Mouse (Mus musculus) heart, adult 2 months (tissue): Measurements from ENCODE around the gene 4921517D22Rik. TPM values are rescaled to one million over a fixed set of nuclear protein-coding genes. Genes with fewer than 3 reads are reported as not detected.
A peak's percentile ranks its signal among the peaks of the same experiment; 100 is the strongest.

ENCODE experiments used
- DNase-seq, 2 experiments: peaks; one replicate each; pipeline ENCODE4 v3.0.0; 2021
- H3K27ac ChIP-seq: fragments of 200-600 bp; 2 replicates; pipeline ENCODE4 v1.8.1; 2022
- H3K27me3 ChIP-seq: fragments of 200-500 bp; 2 replicates; pipeline ENCODE4 v1.6.1; 2012; ENCODE audit warnings: mild to moderate bottlenecking, low read length, inconsistent platforms, mixed read lengths; ENCODE audit not compliant: control insufficient read depth, insufficient read depth
- H3K36me3 ChIP-seq: fragments of 200-500 bp; 2 replicates; pipeline ENCODE4 v1.6.1; 2012; ENCODE audit warnings: low read length, inconsistent platforms; ENCODE audit not compliant: control insufficient read depth, insufficient read depth
- H3K4me1 ChIP-seq: fragments of 200-500 bp; 2 replicates; pipeline ENCODE4 v1.6.1; 2011; ENCODE audit warnings: low read length; ENCODE audit not compliant: control insufficient read depth, insufficient read depth
- H3K4me3 ChIP-seq: fragments of 200-600 bp; 2 replicates; pipeline ENCODE4 v1.8.1; 2022
- H3K79me2 ChIP-seq: fragments of 200-500 bp; replicated peaks from 2 replicates; pipeline ENCODE4 v1.6.1; 2012; ENCODE audit warnings: mild to moderate bottlenecking, inconsistent platforms, low read length, moderate library complexity, mixed read lengths; ENCODE audit not compliant: control insufficient read depth, insufficient read depth
- H3K9ac ChIP-seq: fragments of 200-500 bp; 2 replicates; pipeline ENCODE4 v1.6.1; 2012; ENCODE audit warnings: low read depth, mild to moderate bottlenecking, control low read depth, inconsistent platforms, low read length, mixed read lengths
- CTCF ChIP-seq: fragments of 200-600 bp; IDR thresholded peaks from 2 replicates; pipeline ENCODE4 v1.8.1; 2022; ENCODE audit warnings: antibody characterized with exemption, mild to moderate bottlenecking, moderate library complexity
- EP300 ChIP-seq: fragments of 200-500 bp; IDR thresholded peaks from 2 replicates; pipeline ENCODE4 v1.6.1; 2011; ENCODE audit warnings: low read depth, low read length, control low read depth; ENCODE audit not compliant: insufficient read depth
- POLR2A ChIP-seq: fragments of 200-500 bp; IDR thresholded peaks from 2 replicates; pipeline ENCODE4 v1.6.1; 2011; ENCODE audit warnings: mild to moderate bottlenecking, low read depth, low read length, control low read depth; ENCODE audit not compliant: insufficient read depth
- WGBS: fragments of 180-500 bp; shearing (Covaris S2); methylation state at CpG from one replicate; pipeline ENCODE4 v1.1.7; 2018; 5-methylcytosine and 5-hydroxymethylcytosine counted together
- intact Hi-C: fragments of 180-260 bp; cut with DNase I; formaldehyde crosslinking; loops from one replicate; pipeline ENCODE4 v1.15.1; 2025
- polyA plus RNA-seq: library from polyadenylated mRNA; depleted of rRNA; stranded (reverse); fragments of >200 nt; gene quantifications from 2 replicates; pipeline ENCODE4 v1.2.3, GENCODE M21; 2012
- total RNA-seq, 2 experiments: library from RNA; stranded (reverse); gene quantifications; 2 replicates each; pipeline ENCODE4 v1.2.3; 2021

The 4921517D22Rik gene
- total and polyA plus RNA-seq, 3 experiments: not detected

DNA sequence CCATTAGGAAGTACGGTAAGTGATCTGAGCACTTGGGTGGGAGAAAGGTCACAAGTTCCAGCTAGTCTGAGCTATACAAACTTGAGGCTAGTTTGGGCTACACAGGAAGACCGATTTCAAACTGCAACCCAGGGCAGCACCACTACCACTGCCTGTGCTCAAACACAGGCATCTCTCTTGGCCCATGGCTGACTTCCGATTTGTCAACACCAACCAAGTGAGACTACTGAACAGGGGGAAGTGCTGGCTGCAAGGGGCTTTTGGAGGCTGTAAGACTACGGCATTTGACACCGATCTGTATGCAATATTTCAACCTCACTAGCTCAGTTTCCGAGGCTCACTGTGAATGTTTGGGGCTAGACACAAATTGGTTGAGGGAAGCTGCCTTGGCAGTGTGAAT, 46.4 kb downstream of the 4921517D22Rik start:
- Histone ChIP-seq H3K27me3 (no peaks in the 10 kb centered on the region), H3K79me2 (no peaks in the 10 kb centered on the region), H3K4me3 (no peak overlapping the region), H3K36me3 (no peaks in the 10 kb centered on the region), H3K27ac (no peak overlapping the region), H3K4me1 (no peaks in the 10 kb centered on the region), H3K9ac (no peak overlapping the region)
- intact Hi-C loops: loop anchor here (5.0 kb wide), 1 partner anchor 80 kb away; no protein-coding TSS in a partner anchor
- 85% methylated on average over 6 of the region's 6 CpGs for WGBS
- no peak for TF ChIP-seq POLR2A
- TF ChIP-seq EP300: no peak
- no peak for TF ChIP-seq CTCF
- no peak for DNase-seq

DNA sequence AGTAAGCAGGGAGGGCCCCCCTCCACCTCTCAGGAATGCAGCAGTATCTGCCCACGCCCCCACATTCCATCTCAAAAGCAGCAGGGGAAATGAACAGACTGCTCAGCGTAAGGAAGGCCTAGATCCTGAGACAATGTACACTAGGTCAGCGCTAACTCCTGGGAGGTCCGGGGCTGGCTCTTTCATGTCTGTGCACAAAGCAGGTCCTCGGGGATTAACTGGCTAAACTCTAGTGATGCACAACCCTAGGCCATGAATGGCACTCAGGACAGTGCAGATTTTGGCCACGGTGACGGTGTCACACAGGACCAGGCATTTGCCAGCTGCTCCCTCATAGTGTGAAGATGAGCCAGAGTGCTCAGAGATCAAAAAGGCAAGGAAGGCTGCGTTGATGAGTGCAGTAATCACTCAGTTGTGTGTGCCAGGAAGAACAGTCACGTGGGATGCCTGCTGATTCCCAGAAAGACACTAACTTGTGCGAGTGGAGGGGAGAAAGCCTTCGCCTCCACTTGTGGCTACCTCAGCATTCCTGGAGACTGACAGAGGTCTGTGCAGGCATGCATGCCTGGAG, 47.1 kb downstream of the 4921517D22Rik start:
- intact Hi-C loops: loop anchor here (5.0 kb wide), 1 partner anchor 81 kb away; no protein-coding TSS in a partner anchor
- H3K9ac ChIP-seq: no peak overlapping the region
- H3K79me2 ChIP-seq: no peaks in the 10 kb centered on the region
- H3K27me3 ChIP-seq: no peaks in the 10 kb centered on the region
- TF ChIP-seq POLR2A (no peak), EP300 (no peak), CTCF (no peak)
- no peak overlapping the region for H3K27ac ChIP-seq
- no peak overlapping the region for H3K4me3 ChIP-seq
- DNase-seq: peak in 1 of 2 experiments; percentile 14
- H3K4me1 ChIP-seq: no peaks in the 10 kb centered on the region
- H3K36me3 ChIP-seq: no peaks in the 10 kb centered on the region
- 61% methylated on average over 11 of the region's 11 CpGs for WGBS

DNA sequence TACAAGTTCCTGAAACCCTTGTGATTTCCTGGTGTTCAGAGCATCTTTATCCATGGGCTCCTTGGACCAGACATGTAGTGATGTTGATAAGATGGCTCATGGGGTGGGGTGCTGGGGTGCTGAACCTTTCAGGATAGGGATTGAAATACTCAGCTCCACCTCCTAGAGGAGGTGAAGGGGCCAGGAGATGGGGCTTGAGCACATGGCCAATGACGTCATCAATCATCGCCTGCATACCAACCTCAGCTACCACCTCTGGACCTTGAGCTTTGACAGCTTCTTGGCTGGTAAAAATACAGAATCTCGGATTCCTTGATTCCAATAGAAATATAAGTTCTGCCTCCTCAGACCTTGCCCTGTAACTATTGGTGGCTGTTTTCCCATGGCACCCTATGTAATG, 48.4 kb downstream of the 4921517D22Rik start:
- no peaks in the 10 kb centered on the region for H3K27me3 ChIP-seq
- H3K27ac ChIP-seq: no peak overlapping the region
- no peak overlapping the region for H3K9ac ChIP-seq
- TF ChIP-seq EP300 (no peak), CTCF (no peak), POLR2A (no peak)
- no peak for DNase-seq
- no peaks in the 10 kb centered on the region for H3K36me3 ChIP-seq
- intact Hi-C loops: loop anchor here (5.0 kb wide), 1 partner anchor 82 kb away; no protein-coding TSS in a partner anchor
- H3K4me1 ChIP-seq: no peaks in the 10 kb centered on the region
- H3K4me3 ChIP-seq: no peak overlapping the region
- H3K79me2 ChIP-seq: no peaks in the 10 kb centered on the region
- WGBS: 90% methylated on average over 3 of the region's 3 CpGs

DNA sequence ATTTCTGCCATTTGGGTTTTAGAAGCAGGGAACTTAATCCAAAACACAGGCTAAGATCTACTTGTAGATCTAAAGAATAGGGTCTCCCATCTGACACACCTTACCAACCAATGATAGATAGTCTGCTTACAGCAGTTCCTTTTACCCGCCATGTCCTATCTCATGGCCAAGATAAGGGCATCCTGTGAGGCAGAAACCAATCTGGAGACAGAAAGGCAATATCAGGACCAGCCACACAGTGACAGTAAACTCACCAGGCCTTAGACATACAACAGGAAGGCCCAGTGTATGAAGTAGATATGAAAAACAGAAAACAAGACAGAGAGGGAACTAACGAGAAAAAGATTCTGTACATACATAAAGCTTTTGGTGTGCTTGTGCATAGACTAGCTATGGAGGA, 51.1 kb downstream of the 4921517D22Rik start:
- no peak for TF ChIP-seq EP300
- H3K9ac ChIP-seq: no peak overlapping the region
- no peak for DNase-seq
- H3K36me3 ChIP-seq: no peaks in the 10 kb centered on the region
- H3K4me3 ChIP-seq: no peak overlapping the region
- H3K27me3 ChIP-seq: no peaks in the 10 kb centered on the region
- H3K79me2 ChIP-seq: no peaks in the 10 kb centered on the region
- no peak overlapping the region for H3K27ac ChIP-seq
- intact Hi-C loops: no loop called here
- H3K4me1 ChIP-seq: no peaks in the 10 kb centered on the region
- WGBS: 77% methylated on average over 2 of the region's 2 CpGs

DNA sequence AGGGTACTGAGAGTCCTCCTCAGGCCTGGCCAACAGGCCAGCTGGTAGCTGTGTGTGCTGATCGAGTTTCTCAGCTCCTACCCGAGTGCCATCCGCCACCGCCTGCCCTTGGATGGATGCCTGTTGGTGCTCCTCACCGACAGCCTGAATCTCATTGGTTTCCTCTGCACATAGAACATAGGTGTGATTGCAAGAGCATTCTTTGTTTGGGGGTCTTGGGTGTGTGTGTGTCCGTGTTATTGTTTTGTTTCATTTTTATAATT, 53.8 kb downstream of the 4921517D22Rik start:
- no peaks in the 10 kb centered on the region for H3K79me2 ChIP-seq
- WGBS: 91% methylated on average over 6 of the region's 6 CpGs
- H3K27me3 ChIP-seq: no peaks in the 10 kb centered on the region
- no peak overlapping the region for H3K27ac ChIP-seq
- no peak for DNase-seq
- H3K4me1 ChIP-seq: no peaks in the 10 kb centered on the region
- H3K4me3 ChIP-seq: no peak overlapping the region
- no peak overlapping the region for H3K9ac ChIP-seq
- intact Hi-C loops: no loop called here
- no peaks in the 10 kb centered on the region for H3K36me3 ChIP-seq
- TF ChIP-seq CTCF: no peak
- TF ChIP-seq EP300: no peak
- no peak for TF ChIP-seq POLR2A

DNA sequence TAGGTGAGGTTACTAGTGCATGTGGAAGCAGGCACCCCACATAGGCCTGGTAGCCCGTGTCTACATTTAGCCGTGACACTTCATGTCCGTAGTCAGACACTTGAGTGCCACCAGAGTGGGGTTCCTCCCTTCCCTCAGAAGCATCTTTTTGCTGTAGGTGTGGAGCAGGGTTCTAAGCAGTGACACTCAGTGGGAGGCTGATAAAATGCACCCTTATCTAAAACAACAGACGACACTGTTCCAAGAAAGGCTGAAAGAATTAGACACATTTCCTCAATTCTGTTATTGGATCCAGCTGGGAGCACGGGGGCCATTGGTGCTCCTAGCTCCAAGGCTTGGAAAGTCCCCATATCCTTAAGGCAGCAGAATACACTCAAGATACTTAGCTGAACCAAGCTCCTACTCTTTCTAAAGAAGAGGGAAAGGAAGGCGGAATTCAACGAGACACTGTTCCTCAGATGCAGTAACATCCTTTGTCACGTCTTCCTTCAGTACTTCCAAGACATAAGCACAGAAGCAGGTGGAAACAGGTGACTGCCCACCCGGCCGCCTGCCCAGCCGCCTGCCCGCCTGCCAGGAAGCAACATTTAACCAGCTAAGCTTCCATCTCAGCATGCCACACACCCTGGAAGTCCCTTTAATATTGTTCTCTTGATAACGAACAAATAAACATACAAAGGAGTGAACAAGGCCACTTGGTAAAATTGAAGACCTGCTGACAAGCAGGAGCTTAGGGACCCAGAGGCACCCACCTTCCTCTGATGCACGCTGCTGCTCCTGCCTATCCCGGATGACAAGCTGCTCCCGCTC, 54.3 kb downstream of the 4921517D22Rik start:
- Histone ChIP-seq H3K4me1 (no peaks in the 10 kb centered on the region), H3K4me3 (no peak overlapping the region), H3K27ac (no peak overlapping the region), H3K79me2 (no peaks in the 10 kb centered on the region), H3K36me3 (no peaks in the 10 kb centered on the region), H3K9ac (no peak overlapping the region), H3K27me3 (no peaks in the 10 kb centered on the region)
- TF ChIP-seq CTCF: no peak
- TF ChIP-seq POLR2A: no peak
- no peak for TF ChIP-seq EP300
- intact Hi-C loops: no loop called here
- 74% methylated on average over 16 of the region's 16 CpGs for WGBS
- DNase-seq: no peak
